Mouse (Mus musculus): ENCODE results near the gene Pcdh15. TPM values are rescaled to one million over a fixed set of nuclear protein-coding genes. Genes with fewer than 3 reads are reported as not detected.

Pcdh15 gene
- polyA plus RNA-seq, 1 experiment from 2014 or later = 0.68 TPM

DNA sequence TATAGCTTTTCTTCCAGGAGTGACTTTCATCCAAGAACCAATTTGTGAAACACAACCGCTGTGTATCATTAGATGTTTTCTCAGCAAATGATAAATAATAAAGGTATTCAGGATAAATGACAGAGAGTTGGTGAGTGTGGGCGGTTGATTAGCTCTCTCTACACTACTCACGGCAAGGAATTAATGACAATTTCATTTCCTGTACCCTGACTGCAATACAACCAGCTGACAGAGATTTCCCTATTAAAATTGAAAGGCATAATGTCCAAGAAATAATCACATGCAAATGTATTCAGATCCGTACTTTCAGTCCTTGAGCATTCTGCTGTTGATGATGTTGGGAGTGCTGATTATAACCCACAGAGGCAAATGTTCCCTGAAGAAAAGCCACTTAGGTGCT is 181.3 kb downstream of the Pcdh15 start:
- Histone ChIP-seq H3K9ac (ENCODE audit: low read length) (no peak overlapping the region), H3K36me3 (ENCODE audit: control insufficient read depth, insufficient read depth, low read length) (no peaks in the 10 kb centered on the region), H3K27ac (replicated peaks) (no peak overlapping the region), H3K27me3 (ENCODE audit: control insufficient read depth, insufficient read depth, low read length) (no peaks in the 10 kb centered on the region), H3K4me1 (replicated peaks; ENCODE audit: control insufficient read depth, insufficient read depth) (no peaks in the 10 kb centered on the region), H3K4me2 (replicated peaks; ENCODE audit: low read depth) (no peak overlapping the region), H3K4me3 (ENCODE audit: low read depth, low read length) (no peak overlapping the region), H3K9me3 (ENCODE audit: control insufficient read depth, low read length) (no peaks in the 10 kb centered on the region)
- DNase-seq (ENCODE audit: low spot score) (no peak), ATAC-seq (ENCODE audit: low FRiP score, low TSS enrichment) (no peak)
- WGBS = 93% methylated on average over 4 of the region's 4 CpGs
- no peak for TF ChIP-seq EP300 (optimal IDR thresholded peaks at IDR 0.05)
- TF ChIP-seq CTCF (IDR thresholded peaks at IDR 0.05; ENCODE audit: low read depth) = no peak

DNA sequence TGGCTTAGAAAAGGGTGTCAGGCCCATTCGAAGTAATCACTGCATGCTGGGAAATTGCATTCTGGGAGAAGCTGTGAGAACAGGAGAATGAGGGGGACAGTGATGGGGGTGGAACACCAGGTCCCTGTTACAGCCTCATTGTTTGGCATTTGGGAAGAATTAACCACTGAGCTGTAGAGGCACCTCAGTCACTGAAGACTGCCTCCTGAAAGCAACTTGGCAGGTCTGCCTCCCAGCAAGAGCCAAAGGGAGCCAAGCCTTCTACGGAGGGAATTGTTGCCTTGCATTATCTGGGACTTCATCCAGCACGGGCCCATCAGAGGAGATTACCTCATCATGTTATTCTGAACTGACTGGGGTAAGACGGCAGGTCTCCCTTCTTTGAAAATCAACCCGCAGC is 197.3 kb downstream of the Pcdh15 start:
- H3K27ac ChIP-seq (replicated peaks) = no peak overlapping the region
- DNase-seq (ENCODE audit: low spot score) = no peak
- no peak for ATAC-seq (ENCODE audit: low FRiP score, low TSS enrichment)
- H3K4me2 ChIP-seq (replicated peaks; ENCODE audit: low read depth) = no peak overlapping the region
- H3K4me3 ChIP-seq (ENCODE audit: low read depth, low read length) = no peak overlapping the region
- 51% methylated on average over 5 of the region's 5 CpGs for WGBS
- H3K4me1 ChIP-seq (replicated peaks; ENCODE audit: control insufficient read depth, insufficient read depth) = no peaks in the 10 kb centered on the region
- H3K9me3 ChIP-seq (ENCODE audit: control insufficient read depth, low read length) = no peaks in the 10 kb centered on the region
- H3K27me3 ChIP-seq (ENCODE audit: control insufficient read depth, insufficient read depth, low read length) = no peaks in the 10 kb centered on the region
- TF ChIP-seq CTCF (IDR thresholded peaks at IDR 0.05; ENCODE audit: low read depth) (no peak), EP300 (optimal IDR thresholded peaks at IDR 0.05) (no peak)
- H3K36me3 ChIP-seq (ENCODE audit: control insufficient read depth, insufficient read depth, low read length) = no peaks in the 10 kb centered on the region
- no peak overlapping the region for H3K9ac ChIP-seq (ENCODE audit: low read length)

DNA sequence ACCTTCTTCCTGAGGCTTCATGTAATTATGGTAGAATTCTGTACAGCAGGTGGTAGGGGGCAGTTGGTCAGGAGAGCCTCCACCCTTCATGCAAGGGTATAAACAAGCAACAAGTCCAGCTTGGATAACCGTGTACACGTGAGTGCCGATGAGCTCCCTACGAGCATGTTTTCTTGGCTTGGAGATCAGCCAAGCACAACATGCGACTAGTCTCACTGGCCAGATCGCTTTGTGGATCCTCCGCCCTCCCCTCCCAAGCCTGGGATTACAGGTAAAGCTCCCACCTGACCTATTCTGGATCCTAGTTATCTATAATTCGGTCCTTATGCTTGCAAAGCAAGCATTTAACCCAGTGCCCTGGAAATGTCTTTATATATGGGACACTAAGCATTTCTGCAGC is 202.8 kb downstream of the Pcdh15 start:
- Histone ChIP-seq H3K9ac (ENCODE audit: low read length) (no peak overlapping the region), H3K4me1 (replicated peaks; ENCODE audit: control insufficient read depth, insufficient read depth) (no peaks in the 10 kb centered on the region), H3K36me3 (ENCODE audit: control insufficient read depth, insufficient read depth, low read length) (no peaks in the 10 kb centered on the region), H3K4me3 (ENCODE audit: low read depth, low read length) (no peak overlapping the region), H3K27me3 (ENCODE audit: control insufficient read depth, insufficient read depth, low read length) (no peaks in the 10 kb centered on the region), H3K27ac (replicated peaks) (no peak overlapping the region), H3K9me3 (ENCODE audit: control insufficient read depth, low read length) (no peaks in the 10 kb centered on the region), H3K4me2 (replicated peaks; ENCODE audit: low read depth) (no peak overlapping the region)
- DNase-seq (ENCODE audit: low spot score) (no peak), ATAC-seq (ENCODE audit: low FRiP score, low TSS enrichment) (no peak)
- 59% methylated on average over 8 of the region's 8 CpGs for WGBS
- TF ChIP-seq CTCF (IDR thresholded peaks at IDR 0.05; ENCODE audit: low read depth) (no peak), EP300 (optimal IDR thresholded peaks at IDR 0.05) (no peak)

DNA sequence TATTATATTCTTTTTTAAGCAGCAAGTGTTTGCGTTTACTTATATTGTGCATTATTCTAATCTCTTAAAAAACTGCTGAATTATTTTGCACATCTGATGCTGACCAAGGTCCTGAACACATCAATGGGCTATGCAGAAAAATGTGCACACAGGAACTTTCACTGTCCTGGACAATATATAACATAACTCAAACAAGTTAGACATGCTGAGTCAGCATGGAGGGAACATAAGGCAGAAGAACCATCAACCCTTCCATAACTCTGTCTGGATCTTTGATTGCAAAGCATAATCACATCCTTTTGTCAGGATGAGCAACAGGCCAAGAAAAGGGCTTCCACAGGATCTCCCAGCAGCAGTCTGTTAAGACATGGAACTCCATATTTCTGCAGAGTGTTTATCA is 207.5 kb downstream of the Pcdh15 start:
- DNase-seq (ENCODE audit: low spot score) = no peak
- no peaks in the 10 kb centered on the region for H3K9me3 ChIP-seq (ENCODE audit: control insufficient read depth, low read length)
- no peak for ATAC-seq (ENCODE audit: low FRiP score, low TSS enrichment)
- H3K4me3 ChIP-seq (ENCODE audit: low read depth, low read length) = no peak overlapping the region
- no peak for TF ChIP-seq CTCF (IDR thresholded peaks at IDR 0.05; ENCODE audit: low read depth)
- TF ChIP-seq EP300 (optimal IDR thresholded peaks at IDR 0.05) = no peak
- no peaks in the 10 kb centered on the region for H3K4me1 ChIP-seq (replicated peaks; ENCODE audit: control insufficient read depth, insufficient read depth)
- no peaks in the 10 kb centered on the region for H3K36me3 ChIP-seq (ENCODE audit: control insufficient read depth, insufficient read depth, low read length)
- H3K4me2 ChIP-seq (replicated peaks; ENCODE audit: low read depth) = no peak overlapping the region
- no peak overlapping the region for H3K9ac ChIP-seq (ENCODE audit: low read length)
- WGBS = 70% methylated on average over 1 of the region's 1 CpGs
- no peaks in the 10 kb centered on the region for H3K27me3 ChIP-seq (ENCODE audit: control insufficient read depth, insufficient read depth, low read length)
- H3K27ac ChIP-seq (replicated peaks) = no peak overlapping the region

DNA sequence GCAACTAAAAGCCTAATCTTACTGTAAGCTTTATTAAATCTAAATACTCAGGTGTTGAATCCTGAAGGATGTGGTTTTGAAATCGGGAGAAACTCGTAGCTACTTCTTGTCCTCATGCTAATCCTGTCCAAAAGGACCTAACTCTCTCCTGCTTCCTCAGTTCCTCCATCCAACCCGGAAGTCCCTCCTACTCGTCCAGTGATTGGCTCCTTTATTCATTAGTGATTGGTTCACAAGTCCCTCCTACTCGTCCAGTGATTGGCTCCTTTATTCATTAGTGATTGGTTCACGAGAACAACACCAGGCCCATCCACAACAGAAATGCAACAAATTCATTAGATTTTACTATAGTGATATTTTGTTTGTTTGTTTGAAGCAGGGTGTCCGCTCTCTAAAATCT is 227.7 kb downstream of the Pcdh15 start:
- no peak for DNase-seq (ENCODE audit: low spot score)

DNA sequence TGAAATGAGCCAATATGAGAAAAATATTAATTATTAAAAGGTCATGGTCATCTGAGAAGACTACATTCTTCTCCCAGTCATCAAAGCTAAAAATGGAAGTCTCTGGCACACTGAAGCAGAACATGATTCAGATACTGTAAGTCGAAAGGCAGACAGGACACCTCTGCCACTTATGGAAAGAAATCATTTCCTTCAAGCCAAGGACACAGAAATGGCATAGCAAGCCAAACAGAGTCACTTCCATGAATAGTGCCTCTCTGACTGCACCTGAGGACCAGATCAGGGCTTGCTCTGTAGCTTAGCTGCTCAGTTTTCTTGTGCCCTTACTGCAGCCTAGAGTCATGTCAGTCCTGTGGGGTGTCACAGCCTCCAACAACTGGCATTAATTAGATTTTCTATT is 234.3 kb downstream of the Pcdh15 start:
- Histone ChIP-seq H3K36me3 (ENCODE audit: control insufficient read depth, insufficient read depth, low read length) (no peaks in the 10 kb centered on the region), H3K4me1 (replicated peaks; ENCODE audit: control insufficient read depth, insufficient read depth) (no peaks in the 10 kb centered on the region), H3K9me3 (ENCODE audit: control insufficient read depth, low read length) (no peaks in the 10 kb centered on the region), H3K4me2 (replicated peaks; ENCODE audit: low read depth) (no peak overlapping the region), H3K27ac (replicated peaks) (no peak overlapping the region), H3K4me3 (ENCODE audit: low read depth, low read length) (no peak overlapping the region), H3K27me3 (ENCODE audit: control insufficient read depth, insufficient read depth, low read length) (no peaks in the 10 kb centered on the region), H3K9ac (ENCODE audit: low read length) (no peak overlapping the region)
- TF ChIP-seq EP300 (optimal IDR thresholded peaks at IDR 0.05) = no peak
- TF ChIP-seq CTCF (IDR thresholded peaks at IDR 0.05; ENCODE audit: low read depth) = no peak
- ATAC-seq (ENCODE audit: low FRiP score, low TSS enrichment) (no peak), DNase-seq (ENCODE audit: low spot score) (no peak)
- WGBS = 71% methylated on average over 1 of the region's 1 CpGs

More for the DNA sequence above, 227.7 kb downstream of the Pcdh15 start:
- no peaks in the 10 kb centered on the region for H3K4me1 ChIP-seq (replicated peaks; ENCODE audit: control insufficient read depth, insufficient read depth)
- H3K9me3 ChIP-seq (ENCODE audit: control insufficient read depth, low read length) = no peaks in the 10 kb centered on the region
- H3K4me3 ChIP-seq (ENCODE audit: low read depth, low read length) = no peak overlapping the region
- H3K4me2 ChIP-seq (replicated peaks; ENCODE audit: low read depth) = no peak overlapping the region
- H3K9ac ChIP-seq (ENCODE audit: low read length) = no peak overlapping the region
- no peaks in the 10 kb centered on the region for H3K27me3 ChIP-seq (ENCODE audit: control insufficient read depth, insufficient read depth, low read length)
- no peak overlapping the region for H3K27ac ChIP-seq (replicated peaks)
- 90% methylated on average over 7 of the region's 7 CpGs for WGBS
- ATAC-seq (ENCODE audit: low FRiP score, low TSS enrichment) = no peak
- TF ChIP-seq CTCF (IDR thresholded peaks at IDR 0.05; ENCODE audit: low read depth) (no peak), EP300 (optimal IDR thresholded peaks at IDR 0.05) (no peak)
- H3K36me3 ChIP-seq (ENCODE audit: control insufficient read depth, insufficient read depth, low read length) = no peaks in the 10 kb centered on the region
